Mouse (Mus musculus) adrenal gland (tissue): ENCODE measurements around the gene Cadm1.

Experiments used
- intact Hi-C: fragments of 180-260 bp; cut with DNase I; formaldehyde crosslinking; loops from one replicate; pipeline ENCODE4 v1.15.1; 2025
- long read RNA-seq, 2 experiments: library from polyadenylated mRNA; unstranded; transcript quantifications; one replicate each; pipeline ENCODE4 v2.0.0; 2020; ENCODE audit warnings: borderline replicate concordance in 1 of 2; ENCODE audit not compliant: insufficient replicate concordance in 1 of 2

Cadm1 gene
- long read RNA-seq, experiment 1, partial matches to known transcripts = 68 of 69 reads
- long read RNA-seq, experiment 1, other reads (novel, unspliced or antisense) = 1 of 69 reads
- long read RNA-seq, experiment 2, partial matches to known transcripts = 59 of 59 reads
- long read RNA-seq, experiment 2, other reads (novel, unspliced or antisense) = 0 of 59 reads

GRCm38 (mm10) chr9:47529602-47530450 lies at the start of gene Cadm1:
Gene Cadm1 (plus strand): TSS chr9:47530173.
- intact Hi-C loops = loop anchor here (2.0 to 10.0 kb wide), 2 partner anchors 169 to 795 kb away; no protein-coding TSS in a partner anchor

DNA sequence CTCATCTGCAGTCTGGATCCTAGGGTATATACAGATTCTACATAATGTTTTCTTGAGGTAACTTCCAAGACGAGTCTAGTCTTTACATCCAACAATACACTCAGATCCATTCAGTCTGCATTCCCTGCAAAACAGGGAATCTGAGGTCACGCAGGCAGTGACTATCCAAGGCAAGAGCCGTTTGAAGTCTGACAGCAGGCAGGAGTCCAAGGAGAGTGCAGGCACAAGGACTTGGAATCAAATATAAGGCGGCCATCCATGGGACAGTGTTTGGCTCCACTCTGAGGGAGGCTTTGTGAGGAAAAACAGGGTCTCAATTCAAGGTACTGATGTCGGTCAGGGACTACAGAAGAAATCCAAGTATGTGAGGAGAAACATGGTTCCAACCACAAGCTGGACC lies 45.5 kb upstream of the Cadm1 start:
- intact Hi-C loops = no loop called here

DNA sequence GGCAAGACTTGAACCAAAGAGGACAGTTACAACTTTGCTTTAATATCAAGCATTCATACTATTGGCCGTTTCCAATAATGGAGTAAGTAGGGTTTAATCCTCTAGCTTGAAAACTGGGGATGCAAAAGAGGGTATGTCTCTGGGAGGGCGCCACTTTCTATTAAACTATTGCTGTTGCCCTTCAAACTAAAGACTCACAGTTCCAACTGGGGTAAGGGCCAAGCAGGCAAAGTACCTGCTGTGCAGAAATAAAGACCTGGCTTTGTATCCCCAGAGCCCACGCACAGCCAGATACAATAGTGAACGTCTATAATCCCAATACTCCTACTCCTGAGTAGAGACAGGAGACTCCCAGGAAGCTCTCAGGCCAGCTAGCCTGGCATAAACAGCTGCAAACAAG lies 44.8 kb upstream of the Cadm1 start:
- intact Hi-C loops = no loop called here

- intact Hi-C loops = no loop called here
Measured at GRCm38 (mm10) chr9:47499761-47500160, 30.2 kb upstream of the Cadm1 start.

- intact Hi-C loops = no loop called here
Measured at GRCm38 (mm10) chr9:47505956-47506355, 24.0 kb upstream of the Cadm1 start.

GRCm38 (mm10) chr9:47506876-47507275 lies 23.1 kb upstream of the Cadm1 start:
- intact Hi-C loops = no loop called here

DNA sequence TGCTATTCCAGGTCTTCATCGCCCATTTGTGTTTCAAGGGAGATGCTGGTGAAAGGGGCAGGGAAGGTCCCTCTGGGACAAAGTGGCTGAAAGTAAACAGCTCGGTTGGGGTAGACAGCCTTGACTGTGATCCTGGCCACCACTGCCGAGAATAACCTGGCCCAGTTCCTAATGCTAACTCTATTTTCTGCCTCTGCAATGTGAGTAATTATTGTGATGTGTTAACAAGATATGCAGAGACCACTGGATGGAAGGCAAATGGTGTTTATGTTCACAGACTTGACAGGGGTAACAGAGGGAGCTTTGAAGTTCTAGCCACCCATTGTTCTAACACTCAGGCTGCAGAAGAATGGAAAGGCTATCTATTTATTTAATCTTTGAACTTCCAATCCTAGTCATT lies 21.9 kb upstream of the Cadm1 start:
- intact Hi-C loops = no loop called here

- intact Hi-C loops = no loop called here
Measured at GRCm38 (mm10) chr9:47512521-47512920, 17.5 kb upstream of the Cadm1 start.

GRCm38 (mm10) chr9:47514318-47514717 lies 15.7 kb upstream of the Cadm1 start:
- intact Hi-C loops = no loop called here

GRCm38 (mm10) chr9:47516238-47516637 lies 13.7 kb upstream of the Cadm1 start:
- intact Hi-C loops = no loop called here

- intact Hi-C loops = loop anchor here (10.0 kb wide), 1 partner anchor 792 kb away; no protein-coding TSS in a partner anchor
Measured at GRCm38 (mm10) chr9:47527290-47527689, 2.7 kb upstream of the Cadm1 start.

DNA sequence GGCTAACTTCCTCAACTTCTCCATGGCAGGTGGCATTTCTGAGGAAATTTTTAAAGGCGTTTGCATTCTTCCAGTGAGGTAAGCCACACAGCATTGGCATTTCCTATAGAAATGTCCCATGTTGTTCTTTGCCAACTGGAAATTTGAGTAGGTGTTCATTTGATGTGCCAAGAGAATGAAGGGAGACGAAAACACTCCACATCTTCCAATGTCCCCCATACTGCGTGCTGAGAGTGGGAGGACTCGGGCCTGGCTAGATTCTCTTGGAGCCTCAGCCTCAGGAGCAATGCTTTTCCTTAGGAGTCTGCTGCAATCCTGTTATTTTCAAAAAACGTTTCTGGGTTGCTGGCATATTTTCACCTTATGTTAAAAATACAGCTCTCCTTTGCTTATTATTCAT lies 2.2 kb upstream of the Cadm1 start:
- intact Hi-C loops = loop anchor here (10.0 kb wide), 1 partner anchor 793 kb away; no protein-coding TSS in a partner anchor

- intact Hi-C loops = loop anchor here (10.0 kb wide), 1 partner anchor 794 kb away; no protein-coding TSS in a partner anchor
Measured at GRCm38 (mm10) chr9:47529182-47529581, 791 bp upstream of the Cadm1 start.

DNA sequence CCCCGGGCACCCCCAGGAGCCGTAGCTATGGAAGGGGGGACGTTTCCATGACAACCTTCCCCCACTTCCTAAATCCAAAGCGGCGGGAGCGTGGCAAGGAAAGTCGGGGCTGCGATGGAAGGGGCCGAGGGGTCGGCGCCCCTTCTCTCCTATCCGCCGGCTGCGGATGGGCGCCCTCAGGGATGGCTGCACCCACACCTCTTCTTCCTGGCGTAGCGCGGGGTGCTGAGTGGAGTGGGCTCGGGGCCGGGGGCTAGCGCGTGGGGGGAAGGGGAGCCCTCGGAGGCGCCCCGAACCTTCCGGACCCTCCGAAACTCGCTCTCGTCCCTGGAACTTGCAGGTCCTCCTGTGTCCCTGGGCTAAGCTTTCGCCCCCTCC lies 560 bp downstream of the Cadm1 start:
- intact Hi-C loops = loop anchor here (2.0 kb wide), 1 partner anchor 168 kb away; no protein-coding TSS in a partner anchor

GRCm38 (mm10) chr9:47530922-47531850 lies 1.2 kb downstream of the Cadm1 start:
- intact Hi-C loops = loop anchor here (2.0 kb wide), 1 partner anchor 168 kb away; no protein-coding TSS in a partner anchor

DNA sequence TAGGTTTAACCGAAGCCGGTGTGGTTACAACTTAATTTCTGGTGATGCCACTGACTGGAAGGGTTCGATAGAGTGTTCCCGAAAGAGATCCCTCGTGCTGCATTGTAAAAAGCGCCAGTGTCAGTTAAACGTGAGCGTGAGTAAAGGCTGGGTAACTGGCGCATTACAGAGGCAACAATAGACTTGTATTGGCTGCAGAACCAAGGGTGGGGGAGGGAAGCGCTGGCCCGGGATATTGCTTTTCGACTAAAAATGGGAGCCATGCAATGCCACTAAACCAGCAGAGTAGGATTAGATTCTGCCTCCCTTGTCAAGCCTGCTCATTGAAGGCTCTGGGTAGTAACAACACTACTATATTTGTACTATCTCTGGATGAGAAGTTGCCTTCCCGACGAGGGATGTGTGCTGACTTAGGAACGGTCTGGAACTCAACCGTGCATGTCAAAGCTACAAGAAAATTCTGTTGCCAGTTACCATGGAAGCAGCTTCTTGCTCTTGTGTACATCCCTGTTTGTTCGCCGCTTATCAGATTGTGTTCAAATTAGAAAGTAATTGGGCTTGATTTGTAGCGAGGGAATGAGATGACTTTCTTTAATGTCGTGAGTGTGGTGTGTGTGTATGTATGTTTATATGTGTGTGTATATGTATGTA lies 2.4 kb downstream of the Cadm1 start:
- intact Hi-C loops = no loop called here

GRCm38 (mm10) chr9:47533461-47533860 lies 3.5 kb downstream of the Cadm1 start:
- intact Hi-C loops = no loop called here

GRCm38 (mm10) chr9:47534573-47535475 lies 4.9 kb downstream of the Cadm1 start:
- intact Hi-C loops = no loop called here

DNA sequence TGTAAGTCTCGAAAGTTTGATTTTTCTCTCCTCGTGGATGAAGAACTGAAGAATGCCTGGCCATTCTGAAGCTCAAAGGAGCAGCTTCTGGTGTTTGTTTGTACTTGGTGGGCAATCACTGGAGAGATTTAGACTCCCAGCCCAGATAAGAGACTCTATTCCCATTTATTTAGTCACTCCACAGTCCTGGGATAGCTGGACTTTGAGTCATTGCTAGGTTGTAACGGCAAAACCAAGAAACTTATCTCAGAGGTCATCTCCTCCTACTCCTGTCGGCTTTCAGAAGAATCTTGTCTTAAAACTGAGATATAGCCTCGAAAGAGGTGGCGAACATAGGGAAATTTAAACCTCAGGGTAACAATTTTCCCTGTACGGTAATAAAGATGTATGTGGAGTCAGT lies 15.3 kb downstream of the Cadm1 start:
- intact Hi-C loops = no loop called here

DNA sequence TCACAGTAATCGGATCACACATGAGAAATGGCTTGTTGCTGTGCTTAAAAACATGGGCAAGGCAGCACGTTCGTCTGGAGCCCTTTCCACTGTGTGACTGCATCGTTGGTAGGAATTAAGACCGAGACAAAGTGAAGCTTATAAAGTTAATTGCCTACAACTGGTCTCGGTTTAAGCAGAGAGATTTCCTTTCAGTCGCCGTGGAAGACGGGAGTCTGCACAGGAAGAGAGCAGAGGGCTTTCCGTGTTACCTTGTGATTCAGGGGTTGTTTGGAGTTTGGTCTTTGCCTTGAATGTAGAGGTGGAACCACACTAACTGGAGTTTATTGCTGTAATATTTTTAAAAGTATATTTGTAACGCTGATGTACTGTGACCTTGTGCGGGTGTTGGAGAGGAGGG lies 15.7 kb downstream of the Cadm1 start:
- intact Hi-C loops = no loop called here
